Mouse (Mus musculus): ENCODE results near the gene Tns2.
A peak's percentile ranks its signal among the peaks of the same experiment; 100 is the strongest.
"Not testable (repeated sequence)": the region's sequence is repeated elsewhere in the genome, so short reads cannot be mapped to it uniquely, and the experiment has no call there.

The Tns2 gene

GRCm38 (mm10) chr15:102100161-102100981 lies at the start of gene Tns2:
Gene Tns2, plus strand, starts transcription at chr15:102100413.
- DNase-seq (ENCODE audit: low read depth), result peak; percentile 67

DNA sequence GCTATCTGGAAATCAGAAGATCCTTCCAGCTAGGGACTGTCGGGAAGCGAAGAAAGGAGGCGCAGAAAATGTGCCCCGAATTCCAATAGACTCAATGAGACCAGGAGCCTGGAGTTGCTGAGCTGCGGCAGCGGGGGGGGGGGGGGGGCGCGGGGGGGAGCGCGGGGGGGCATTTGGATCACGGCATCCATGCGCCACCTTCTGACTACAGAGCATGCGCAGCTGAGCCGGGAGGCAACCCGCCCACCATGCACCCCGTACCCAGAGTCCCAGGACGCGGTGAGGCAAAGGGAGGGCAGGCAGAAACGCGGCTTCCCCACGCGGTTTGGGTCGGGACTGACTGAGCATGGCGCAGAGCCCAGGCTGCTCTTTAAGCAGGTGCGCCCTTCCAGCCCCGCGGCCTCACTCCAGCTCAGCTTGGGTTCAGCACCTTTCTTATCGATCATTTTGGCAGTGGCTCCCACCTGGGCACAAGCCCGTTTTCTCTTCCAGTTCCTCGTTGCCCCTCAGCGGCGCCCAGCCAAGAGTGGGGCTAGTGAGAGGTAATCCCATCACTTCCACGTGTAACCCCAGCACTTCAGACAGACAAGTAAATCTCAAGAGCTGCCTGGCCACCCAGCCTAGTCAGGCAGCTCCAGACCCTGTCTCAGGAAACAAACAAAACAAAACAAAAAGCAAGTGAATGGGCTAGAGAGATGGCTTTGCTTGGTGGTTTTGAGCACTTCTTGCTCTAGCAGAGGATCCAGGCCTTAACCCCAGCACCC lies 48.1 kb upstream of the Tns2 start:
- no peak for DNase-seq (ENCODE audit: low read depth)

- DNase-seq (ENCODE audit: low read depth), result no peak
Measured at GRCm38 (mm10) chr15:102056495-102057174, 43.6 kb upstream of the Tns2 start.

DNA sequence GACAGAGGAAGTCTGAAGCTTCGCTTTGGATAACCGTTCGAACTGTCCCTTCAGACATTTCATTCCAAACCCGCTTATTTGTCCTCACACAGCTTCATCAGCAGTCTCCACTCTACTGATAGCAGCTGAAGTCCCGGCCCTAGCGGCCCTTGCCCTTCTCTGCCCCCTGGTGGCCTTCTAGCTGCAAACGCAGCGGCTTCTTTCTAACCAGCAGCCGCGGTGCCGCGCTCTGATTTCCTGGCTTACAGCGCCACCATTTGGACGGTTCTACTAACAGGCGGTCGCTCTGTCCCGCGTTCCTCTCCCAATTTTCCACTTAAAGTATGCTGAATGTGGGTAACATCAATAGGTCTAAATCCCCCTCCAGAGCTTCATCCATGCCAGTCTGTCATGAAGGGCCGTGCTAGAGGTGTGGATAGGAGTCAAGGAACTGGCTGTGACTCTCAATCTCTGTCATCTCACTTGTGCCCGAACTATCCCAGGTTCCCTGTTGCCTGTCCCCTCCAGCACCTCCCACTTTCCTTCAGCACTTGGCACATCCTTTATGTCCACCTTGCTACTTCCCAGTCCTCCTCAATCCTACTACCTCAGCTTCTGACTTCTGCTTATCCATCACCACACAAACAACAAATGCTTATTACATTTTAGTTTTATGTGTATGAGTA lies 34.4 kb upstream of the Tns2 start:
- peak; percentile 93 for DNase-seq (ENCODE audit: low read depth)

- DNase-seq (ENCODE audit: low read depth), result peak; percentile 85
Measured at GRCm38 (mm10) chr15:102070476-102071467, 29.4 kb upstream of the Tns2 start.

DNA sequence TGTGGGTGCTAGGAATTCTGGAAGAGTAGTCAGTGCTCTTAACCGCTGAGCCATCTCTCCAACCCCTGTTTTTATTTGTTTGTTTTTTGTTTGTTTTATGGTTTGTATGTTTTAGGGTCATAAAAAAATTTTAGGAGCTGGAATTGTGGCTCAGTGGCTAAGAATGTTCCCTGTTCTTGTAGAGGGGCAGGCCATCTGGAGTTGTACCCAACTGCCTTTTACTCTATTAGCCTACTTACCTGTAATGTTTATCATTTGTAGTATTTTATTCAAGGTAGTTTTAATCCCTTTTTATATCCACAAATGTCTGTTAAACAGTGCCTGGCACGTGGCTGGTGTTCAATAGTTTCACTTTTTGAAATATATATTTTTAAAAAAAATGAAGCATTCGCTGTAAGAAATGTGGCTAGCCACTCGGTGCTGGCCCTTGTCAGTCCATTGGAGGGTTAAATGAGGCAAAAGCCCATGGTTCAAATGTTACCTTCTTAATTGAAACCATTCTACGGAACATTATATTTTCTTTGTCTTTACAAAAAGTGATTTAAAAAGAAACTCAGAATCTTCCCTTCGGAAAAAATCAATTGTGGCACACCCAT lies 27.2 kb upstream of the Tns2 start:
- DNase-seq (ENCODE audit: low read depth), result no peak

DNA sequence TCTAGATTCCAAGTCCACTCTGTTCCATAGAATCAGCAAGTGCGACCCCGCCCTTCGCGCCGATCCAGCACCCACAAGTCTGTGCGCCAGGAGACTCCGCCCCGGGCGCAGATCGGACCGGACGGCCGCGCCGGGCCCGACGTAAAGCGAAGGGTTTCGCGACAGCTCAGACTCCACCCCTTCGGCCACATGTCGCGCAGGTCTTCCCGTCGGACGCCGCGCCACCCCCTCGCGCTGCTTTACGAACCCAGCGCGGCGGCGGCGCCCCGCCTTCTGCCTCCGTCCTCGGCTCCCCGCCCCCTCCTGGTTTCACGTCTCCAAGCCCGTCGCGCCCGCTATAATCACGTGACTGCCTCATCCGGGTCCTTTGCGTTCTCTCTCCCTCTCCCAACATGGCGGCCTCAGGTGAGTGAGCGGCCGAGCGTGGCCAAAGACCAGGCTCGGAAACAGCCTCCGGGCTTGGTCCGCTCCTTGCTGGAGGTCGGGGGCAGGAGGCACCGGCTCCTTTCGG lies 26.6 kb upstream of the Tns2 start, which contains the start of gene Eif4b:
TSS of gene Eif4b (plus strand) at position 215 of the 511 bp plus-strand sequence.
- peak; percentile 99 for DNase-seq (ENCODE audit: low read depth)

GRCm38 (mm10) chr15:102074070-102074731 lies 26.0 kb upstream of the Tns2 start:
- peak; percentile 62 for DNase-seq (ENCODE audit: low read depth)

- no peak for DNase-seq (ENCODE audit: low read depth)
Measured at GRCm38 (mm10) chr15:102074876-102075585, 25.2 kb upstream of the Tns2 start.

- DNase-seq (ENCODE audit: low read depth), result no peak
Measured at GRCm38 (mm10) chr15:102077111-102077677, 23.0 kb upstream of the Tns2 start.

- DNase-seq (ENCODE audit: low read depth), result no peak
Measured at GRCm38 (mm10) chr15:102079221-102079620, 21.0 kb upstream of the Tns2 start.

GRCm38 (mm10) chr15:102079924-102080323 lies 20.3 kb upstream of the Tns2 start:
- not testable (repeated sequence) for DNase-seq (ENCODE audit: low read depth)

DNA sequence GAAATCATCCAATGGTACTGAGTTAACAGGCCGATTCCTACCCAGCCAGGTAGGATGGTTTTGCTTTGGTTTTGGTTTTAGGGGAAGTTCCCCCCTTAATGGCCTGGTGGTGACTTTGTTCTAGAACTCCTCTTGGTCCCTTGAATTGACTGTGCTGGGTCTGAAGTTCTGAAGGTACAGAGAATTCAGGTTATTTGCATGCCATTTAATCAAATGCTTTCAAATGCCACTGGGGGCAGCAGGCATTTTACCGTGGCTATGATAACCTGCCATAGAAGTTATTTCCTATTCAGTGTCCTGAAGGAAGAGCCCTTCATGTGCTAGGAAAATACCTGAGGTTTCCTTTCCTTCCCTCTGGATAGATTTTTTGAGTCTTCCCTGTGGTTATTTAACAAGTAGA lies 19.8 kb upstream of the Tns2 start:
- peak; percentile 36 for DNase-seq (ENCODE audit: low read depth)

DNA sequence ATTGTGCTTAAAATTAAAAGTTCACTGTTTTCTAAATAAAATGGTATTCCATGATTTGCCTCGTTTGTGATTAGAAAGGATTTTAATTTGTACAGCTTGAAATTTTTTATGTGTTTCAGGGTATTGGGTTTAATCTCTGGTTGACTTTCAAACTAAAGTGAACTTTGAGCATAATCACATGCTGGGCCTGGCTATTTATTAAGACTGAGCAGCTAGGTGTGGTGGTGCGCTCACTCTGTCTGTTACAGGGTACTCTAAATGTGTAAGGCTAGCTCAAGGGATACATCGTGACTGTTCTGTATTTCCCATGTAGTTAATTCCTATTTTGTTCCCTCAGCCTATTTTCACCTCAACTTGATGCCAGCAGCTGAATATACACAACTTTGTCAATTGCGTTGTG lies 18.1 kb upstream of the Tns2 start:
- no peak for DNase-seq (ENCODE audit: low read depth)

- DNase-seq (ENCODE audit: low read depth), result no peak
Measured at GRCm38 (mm10) chr15:102083028-102083427, 17.2 kb upstream of the Tns2 start.

- no peak for DNase-seq (ENCODE audit: low read depth)
Measured at GRCm38 (mm10) chr15:102089914-102090585, 10.2 kb upstream of the Tns2 start.

DNA sequence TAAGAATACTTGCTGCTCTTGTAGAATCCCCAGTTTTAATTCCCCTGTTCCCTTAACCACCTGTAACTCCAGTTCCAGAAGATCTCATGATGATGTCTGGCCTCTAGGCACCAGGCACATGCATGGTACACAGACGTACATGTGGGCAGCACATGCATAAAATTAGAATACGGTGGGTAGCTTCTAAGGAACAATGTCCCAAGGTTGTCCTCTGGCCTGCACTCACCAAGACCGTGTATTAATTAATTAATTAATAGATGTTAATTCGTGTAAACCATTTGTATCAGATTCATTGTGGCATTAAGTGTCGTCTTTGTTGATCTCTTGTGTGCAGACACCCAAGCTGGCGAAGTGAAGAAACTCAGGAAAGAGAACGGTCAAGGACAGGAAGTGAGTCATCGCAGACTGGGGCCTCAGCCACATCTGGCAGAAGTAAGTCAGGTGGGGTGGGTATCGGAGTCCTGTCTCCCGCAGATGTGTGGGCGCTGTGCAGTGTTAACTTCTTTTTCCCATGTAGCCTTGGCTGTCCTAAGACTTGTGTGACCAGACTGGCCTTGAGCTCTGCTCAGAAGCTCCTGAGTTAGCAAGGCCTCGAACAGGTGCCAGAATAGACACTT lies 9.0 kb upstream of the Tns2 start:
- peak; percentile 95 for DNase-seq (ENCODE audit: low read depth)

- no peak for DNase-seq (ENCODE audit: low read depth)
Measured at GRCm38 (mm10) chr15:102091688-102092087, 8.5 kb upstream of the Tns2 start.
